Mouse (Mus musculus) E14TG2a.4 (cell line): ENCODE measurements around the gene Zbtb20.

Experiments used
- CTCF ChIP-seq: conservative IDR thresholded peaks from 2 replicates; pipeline ENCODE4 v1.5.1; 2014; ENCODE audit warnings: low read length
- NANOG ChIP-seq: IDR thresholded peaks from 2 replicates; pipeline ENCODE4 v1.6.1; 2014; ENCODE audit warnings: borderline replicate concordance, low read length, mixed read lengths
- POU5F1 ChIP-seq: IDR thresholded peaks from 2 replicates; pipeline ENCODE4 v1.6.1; 2014; ENCODE audit warnings: low read length, borderline replicate concordance

DNA sequence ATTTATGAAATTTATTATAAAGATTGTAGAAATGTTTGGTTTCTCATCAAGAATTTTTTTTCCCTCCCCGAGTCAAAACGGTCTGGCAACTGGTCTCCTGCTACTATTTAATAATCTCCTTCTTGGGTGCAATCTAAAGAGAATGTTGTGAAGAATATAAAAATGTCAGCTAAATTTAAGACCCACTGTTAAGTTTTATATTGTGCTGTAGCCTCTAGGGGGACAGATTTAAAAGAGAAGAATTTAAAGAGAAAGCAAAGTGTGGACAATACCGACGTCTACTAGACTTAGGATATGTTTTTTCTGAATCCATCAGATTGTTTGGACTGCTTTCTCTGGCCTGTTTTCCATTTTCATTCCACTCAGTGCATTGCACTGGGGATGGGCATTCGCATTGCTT lies 160.8 kb downstream of the Zbtb20 start:
- TF ChIP-seq CTCF: no peak
- TF ChIP-seq NANOG: no peak
- no peak for TF ChIP-seq POU5F1
